Mouse (Mus musculus) CH12.LX (cell line): ENCODE results near the gene Pakap. TPM values are rescaled to one million over a fixed set of nuclear protein-coding genes. Genes with fewer than 3 reads are reported as not detected.

ENCODE experiments used
- DNase-seq: peaks from one replicate; pipeline ENCODE4 v3.0.0-alpha.2; 2013; ENCODE audit errors: extremely low read depth
- H3K27ac ChIP-seq: 2 replicates; pipeline ENCODE4 v1.5.1; 2012; ENCODE audit warnings: low read depth, mild to moderate bottlenecking, control low read depth, moderate library complexity; ENCODE audit not compliant: insufficient read depth
- H3K27me3 ChIP-seq: replicated peaks from 2 replicates; pipeline ENCODE3; 2012; ENCODE audit warnings: inconsistent platforms
- H3K36me3 ChIP-seq, 2 experiments: replicated peaks in 1 of 2; 2 replicates each; pipeline versions ENCODE3 to v1.6.1; 2012; ENCODE audit warnings: inconsistent platforms in 1 of 2, low read length in 1 of 2, mild to moderate bottlenecking in 1 of 2, mixed read lengths in 1 of 2, moderate library complexity in 1 of 2; ENCODE audit not compliant: control insufficient read depth in 1 of 2, insufficient read depth in 1 of 2
- H3K4me1 ChIP-seq, 2 experiments: 2 replicates each; pipeline ENCODE4 v1.6.1; 2012; ENCODE audit warnings: inconsistent platforms in 1 of 2, moderate library complexity in 1 of 2; ENCODE audit not compliant: insufficient read depth in 2 of 2, control insufficient read depth in 1 of 2
- H3K4me2 ChIP-seq: 2 replicates; pipeline ENCODE4 v1.6.1; 2012; ENCODE audit warnings: low read depth, mild to moderate bottlenecking, control low read depth; ENCODE audit not compliant: poor library complexity, insufficient read depth, severe bottlenecking
- H3K4me3 ChIP-seq, 3 experiments: fragments of 150-350 bp in 1 of 3; sonication (generic) in 1 of 3; replicated peaks in 1 of 3; 2 replicates each; pipeline versions ENCODE3 to v1.5.1; 2011 to 2012; ENCODE audit warnings: low read depth in 2 of 3, low read length in 2 of 3, mild to moderate bottlenecking in 2 of 3, moderate library complexity in 2 of 3, control low read depth in 1 of 3, improper control_type of control experiment in 1 of 3, inconsistent platforms in 1 of 3, mixed read lengths in 1 of 3; ENCODE audit not compliant: poor library complexity in 1 of 3
- H3K79me2 ChIP-seq: replicated peaks from 2 replicates; pipeline ENCODE4 v1.6.1; 2012; ENCODE audit warnings: mild to moderate bottlenecking, moderate library complexity; ENCODE audit not compliant: control insufficient read depth, poor library complexity, insufficient read depth, severe bottlenecking; ENCODE audit errors: extremely low read depth
- H3K9ac ChIP-seq: 2 replicates; pipeline ENCODE4 v1.6.1; 2012; ENCODE audit warnings: low read depth, mild to moderate bottlenecking, control low read depth, moderate library complexity; ENCODE audit not compliant: insufficient read depth
- H3K9me3 ChIP-seq: replicated peaks from 2 replicates; pipeline ENCODE3; 2012; ENCODE audit warnings: low read length, inconsistent platforms, mixed read lengths
- CHD1 ChIP-seq: IDR thresholded peaks from 2 replicates; pipeline ENCODE4 v1.6.1; 2012; ENCODE audit warnings: low read depth, low read length, improper control_type of control experiment, inconsistent platforms
- CTCF ChIP-seq, 2 experiments: IDR thresholded peaks in 1 of 2; conservative IDR thresholded peaks in 1 of 2; 2 replicates each; pipeline ENCODE4 v1.5.1; 2011 to 2012; ENCODE audit warnings: low read depth in 2 of 2, low read length in 2 of 2, improper control_type of control experiment in 1 of 2, inconsistent platforms in 1 of 2, mild to moderate bottlenecking in 1 of 2, moderate library complexity in 1 of 2
- E2F4 ChIP-seq: IDR thresholded peaks from 2 replicates; pipeline ENCODE4 v1.6.1; 2011; ENCODE audit warnings: low read depth, low read length, improper control_type of control experiment; ENCODE audit not compliant: insufficient replicate concordance
- EP300 ChIP-seq: IDR thresholded peaks from 2 replicates; pipeline ENCODE4 v1.6.1; 2011; ENCODE audit warnings: low read length, improper control_type of control experiment
- ETS1 ChIP-seq: conservative IDR thresholded peaks from 2 replicates; pipeline ENCODE4 v1.6.1; 2012; ENCODE audit warnings: low read depth, mild to moderate bottlenecking, inconsistent platforms, low read length, improper control_type of control experiment, moderate library complexity
- HCFC1 ChIP-seq: IDR thresholded peaks from 2 replicates; pipeline ENCODE4 v1.6.1; 2012; ENCODE audit warnings: low read depth, mild to moderate bottlenecking, inconsistent platforms, low read length, improper control_type of control experiment
- JUND ChIP-seq: conservative IDR thresholded peaks from 2 replicates; pipeline ENCODE4 v1.6.1; 2011; ENCODE audit warnings: low read depth, low read length, improper control_type of control experiment
- KAT2A ChIP-seq: IDR thresholded peaks from 2 replicates; pipeline ENCODE4 v1.6.1; 2012; ENCODE audit warnings: low read length, improper control_type of control experiment, inconsistent platforms; ENCODE audit not compliant: insufficient replicate concordance
- MAFK ChIP-seq: IDR thresholded peaks from 2 replicates; pipeline ENCODE4 v1.6.1; 2011; ENCODE audit warnings: low read length, improper control_type of control experiment; ENCODE audit not compliant: insufficient replicate concordance
- MAX ChIP-seq: IDR thresholded peaks from 2 replicates; pipeline ENCODE4 v1.6.1; 2011; ENCODE audit warnings: low read length, improper control_type of control experiment
- MEF2A ChIP-seq: IDR thresholded peaks from 2 replicates; pipeline ENCODE4 v1.6.1; 2014; ENCODE audit warnings: low read depth, mild to moderate bottlenecking, inconsistent platforms, low read length, improper control_type of control experiment, borderline replicate concordance
- MXI1 ChIP-seq: IDR thresholded peaks from 2 replicates; pipeline ENCODE4 v1.6.1; 2011; ENCODE audit warnings: mild to moderate bottlenecking, low read depth, low read length, improper control_type of control experiment
- MYC ChIP-seq: IDR thresholded peaks from 2 replicates; pipeline ENCODE4 v1.6.1; 2011; ENCODE audit warnings: low read depth, mild to moderate bottlenecking, improper control_type of control experiment, low read length
- NRF1 ChIP-seq: IDR thresholded peaks from 2 replicates; pipeline ENCODE4 v1.6.1; 2014; ENCODE audit warnings: low read depth, mild to moderate bottlenecking, inconsistent platforms, low read length, improper control_type of control experiment, moderate library complexity
- PAX5 ChIP-seq: IDR thresholded peaks from 2 replicates; pipeline ENCODE4 v1.6.1; 2012; ENCODE audit warnings: low read length, inconsistent platforms, mixed read lengths
- RCOR1 ChIP-seq: conservative IDR thresholded peaks from 2 replicates; pipeline ENCODE4 v1.6.1; 2012; ENCODE audit warnings: low read depth, mild to moderate bottlenecking, inconsistent platforms, low read length, improper control_type of control experiment
- SIN3A ChIP-seq: IDR thresholded peaks from 2 replicates; pipeline ENCODE4 v1.6.1; 2012; ENCODE audit warnings: low read length, improper control_type of control experiment, inconsistent platforms
- USF1 ChIP-seq: IDR thresholded peaks from 2 replicates; pipeline ENCODE4 v1.6.1; 2014; ENCODE audit warnings: low read depth, mild to moderate bottlenecking, inconsistent platforms, low read length, improper control_type of control experiment
- ZKSCAN1 ChIP-seq: IDR thresholded peaks from 2 replicates; pipeline ENCODE4 v1.6.1; 2012; ENCODE audit warnings: low read depth, inconsistent platforms, low read length, improper control_type of control experiment, borderline replicate concordance
- dilution Hi-C: fragments of 300-500 bp; cut with MboI; formaldehyde crosslinking; loops from 2 replicates; pipeline ENCODE4 v1.14.3; 2020; ENCODE audit warnings: low sequenced_read_pairs; ENCODE audit not compliant: extremely low pct_unique_long_range_greater_than_20kb, extremely low pct_ligation_motif_present
- in situ Hi-C: fragments of 300-500 bp; cut with MboI; formaldehyde crosslinking; loops from 3 replicates; pipeline ENCODE4 v1.14.3; 2019; ENCODE audit warnings: low sequenced_read_pairs, low pct_ligation_motif_present, low pct_unique_long_range_greater_than_20kb, mixed read lengths
- polyA plus RNA-seq: library from polyadenylated mRNA; unstranded; fragments of >175 nt; gene quantifications from 2 replicates; pipeline ENCODE4 v1.2.1, GENCODE M21; 2012; ENCODE audit warnings: low read depth; ENCODE audit not compliant: insufficient read length
- total RNA-seq, 2 experiments: library from RNA; depleted of rRNA; stranded (reverse); fragments of 300-350 nt in 1 of 2; fragments of >200 nt in 1 of 2; gene quantifications; 2 replicates each; pipeline ENCODE4 v1.2.3; 2012 to 2014

Pakap gene
- total and polyA plus RNA-seq, 3 experiments: 0.08 to 0.14 TPM; not detected in 1

DNA sequence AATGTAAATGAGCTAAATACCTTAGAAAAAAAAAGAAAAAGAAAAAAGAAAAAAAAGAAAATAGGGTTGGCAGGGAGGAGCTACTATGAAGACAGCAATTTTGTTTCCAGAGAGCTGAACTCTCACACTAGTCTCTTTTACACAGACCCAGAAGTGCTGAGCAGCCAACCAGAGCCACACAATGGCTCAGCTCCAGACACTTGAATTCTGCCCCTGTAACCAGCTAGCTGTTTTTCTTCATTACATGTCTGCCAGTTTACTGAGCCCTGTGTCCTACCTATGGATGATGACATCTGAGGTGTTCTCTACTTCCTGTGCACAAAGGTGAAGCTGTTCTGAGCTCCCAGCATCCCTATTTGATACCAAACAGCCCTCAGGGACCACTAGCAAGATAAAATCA, 39.7 kb upstream of the Pakap start:
- Histone ChIP-seq H3K9me3 (no peaks in the 10 kb centered on the region), H3K9ac (no peak overlapping the region), H3K4me3 (no peak overlapping the region), H3K27ac (no peak overlapping the region), H3K4me1 (peaks cover 0 to 3% of the 10 kb centered on the region in 2 experiments; a peak in 1 of 4 replicates), H3K27me3 (no peaks in the 10 kb centered on the region), H3K79me2 (no peaks in the 10 kb centered on the region)
- in situ Hi-C loops: no loop called here
- TF ChIP-seq ETS1 (no peak), MXI1 (no peak)
- TF ChIP-seq, all 38 proteins: peak for 0
- Histone ChIP-seq H3K36me3 (no peaks in the 10 kb centered on the region), H3K4me2 (no peak overlapping the region)
- no peak for DNase-seq
- dilution Hi-C loops: no loop called here

DNA sequence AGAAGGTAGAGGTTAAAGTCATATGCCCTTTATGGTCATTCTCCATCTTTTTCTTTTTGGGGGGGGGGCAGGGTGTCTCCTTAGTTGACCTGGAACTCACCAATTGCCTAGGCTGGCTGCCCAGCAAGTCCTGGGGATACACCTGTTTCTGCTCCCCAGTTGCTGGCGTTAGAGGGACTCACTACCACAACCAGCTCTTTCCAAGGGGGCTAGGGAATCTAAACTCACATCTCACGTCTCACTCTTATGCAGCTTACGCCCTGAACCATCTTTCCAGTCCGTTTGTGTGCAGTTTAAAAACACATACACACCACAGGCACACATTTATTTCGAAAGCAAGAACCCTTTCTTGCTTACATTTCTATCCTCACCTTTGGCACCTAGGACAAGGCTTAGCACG, 34.3 kb upstream of the Pakap start:
- Histone ChIP-seq H3K4me2 (no peak overlapping the region), H3K27ac (no peak overlapping the region), H3K4me1 (no peaks in the 10 kb centered on the region), H3K9ac (no peak overlapping the region), H3K79me2 (no peaks in the 10 kb centered on the region), H3K27me3 (no peaks in the 10 kb centered on the region), H3K4me3 (no peak overlapping the region), H3K9me3 (no peaks in the 10 kb centered on the region), H3K36me3 (no peaks in the 10 kb centered on the region)
- dilution Hi-C loops: no loop called here
- no peak for DNase-seq
- TF ChIP-seq KAT2A (no peak), CHD1 (no peak), HCFC1 (no peak), E2F4 (no peak), ZKSCAN1 (no peak), PAX5 (no peak), MYC (no peak), MEF2A (no peak), MAFK (no peak), USF1 (no peak), NRF1 (no peak), JUND (no peak), MXI1 (no peak), SIN3A (no peak), EP300 (no peak), CTCF (conservative IDR thresholded peaks at IDR 0.05 in 1 of 2, IDR thresholded peaks at IDR 0.05 in 1 of 2; ENCODE audit: low read depth in 2 of 2, low read length in 2 of 2) (no peak), RCOR1 (no peak), MAX (no peak)
- in situ Hi-C loops: no loop called here
